Mouse (Mus musculus): ENCODE results near the gene Gm29609.

The Gm29609 gene

GRCm38 (mm10) chr5:31198170-31198569 lies 18.5 kb upstream of the Gm29609 start:
- no peak for DNase-seq (ENCODE audit: low spot score in 2 of 2)

- no peak for DNase-seq (ENCODE audit: low spot score in 2 of 2)
These were observed 17.4 kb upstream of the Gm29609 start for GRCm38 (mm10) chr5:31197072-31197471.

GRCm38 (mm10) chr5:31196207-31196606 lies 16.5 kb upstream of the Gm29609 start:
- DNase-seq (ENCODE audit: low spot score in 2 of 2) = no peak

- no peak for DNase-seq (ENCODE audit: low spot score in 2 of 2)
These were observed 16.0 kb upstream of the Gm29609 start for GRCm38 (mm10) chr5:31195671-31196070.

GRCm38 (mm10) chr5:31194486-31195485 lies 15.1 kb upstream of the Gm29609 start:
- no peak for DNase-seq (ENCODE audit: low spot score in 2 of 2)

- no peak for DNase-seq (ENCODE audit: low spot score in 2 of 2)
These were observed 14.0 kb upstream of the Gm29609 start for GRCm38 (mm10) chr5:31193631-31194281.

GRCm38 (mm10) chr5:31192939-31193630 lies 13.4 kb upstream of the Gm29609 start, which contains the start of the genes Snx17 and Eif2b4:
Snx17 (plus strand) TSS chr5:31193227.
Eif2b4 (minus strand) TSS chr5:31193430.
- peak; percentile 99 for DNase-seq (ENCODE audit: low spot score in 2 of 2)

- DNase-seq (ENCODE audit: low spot score in 2 of 2) = no peak
These were observed 12.6 kb upstream of the Gm29609 start for GRCm38 (mm10) chr5:31192045-31192938.

- no peak for DNase-seq (ENCODE audit: low spot score in 2 of 2)
These were observed 10.5 kb upstream of the Gm29609 start for GRCm38 (mm10) chr5:31190201-31190600.

- no peak for DNase-seq (ENCODE audit: low spot score in 2 of 2)
These were observed 8.6 kb upstream of the Gm29609 start for GRCm38 (mm10) chr5:31188223-31188840.

GRCm38 (mm10) chr5:31183678-31184077 lies 4.0 kb upstream of the Gm29609 start:
- DNase-seq (ENCODE audit: low spot score in 2 of 2) = no peak

- no peak for DNase-seq (ENCODE audit: low spot score in 2 of 2)
These were observed 1.6 kb upstream of the Gm29609 start for GRCm38 (mm10) chr5:31181183-31181770.

GRCm38 (mm10) chr5:31179301-31179765 lies 378 bp downstream of the Gm29609 start:
- no peak for DNase-seq (ENCODE audit: low spot score in 2 of 2)

GRCm38 (mm10) chr5:31168630-31169029 lies 11.1 kb downstream of the Gm29609 start:
- no peak for DNase-seq (ENCODE audit: low spot score in 2 of 2)

GRCm38 (mm10) chr5:31164878-31165277 lies 14.8 kb downstream of the Gm29609 start:
- no peak for DNase-seq (ENCODE audit: low spot score in 2 of 2)

GRCm38 (mm10) chr5:31162462-31162861 lies 17.2 kb downstream of the Gm29609 start:
- no peak for DNase-seq (ENCODE audit: low spot score in 2 of 2)

GRCm38 (mm10) chr5:31154152-31154553 lies 25.6 kb downstream of the Gm29609 start, which contains the start of gene Mpv17:
Mpv17 (minus strand) TSS chr5:31154251.
- DNase-seq (ENCODE audit: low spot score in 2 of 2) = peak; percentile 38 to 60

GRCm38 (mm10) chr5:31153516-31154151 lies 26.1 kb downstream of the Gm29609 start:
- DNase-seq (ENCODE audit: low spot score in 2 of 2) = no peak

GRCm38 (mm10) chr5:31151746-31152145 lies 28.0 kb downstream of the Gm29609 start:
- no peak for DNase-seq (ENCODE audit: low spot score in 2 of 2)

Data from spleen, postnatal 14 days (tissue).